Comparison of ENCODE assay signal across 21 mouse cellular contexts in genomic region chr2:75455481-75455880, GRCm38 (mm10).
"Had no signal": no experiment of that assay in that cellular context is flagged by ENCODE, and none has a peak within 500 bp of the region (broad histone marks: within the 10 kb centered on the region; RNA-seq: fewer than 3 reads in every experiment).

No protein-coding gene starts in this region.

- H3K4me2 ChIP-seq: intestine, embryonic 15.5 days; kidney, embryonic 15.5 days; limb, embryonic 13.5 days; lung, embryonic 14.5 days; midbrain, embryonic 12.5 days; midbrain, embryonic 15.5 days; neural tube, embryonic 13.5 days; stomach, embryonic 15.5 days had no signal

- H3K4me3 ChIP-seq: intestine, embryonic 15.5 days; kidney, embryonic 15.5 days; limb, embryonic 10.5 days; limb, embryonic 13.5 days; megakaryocyte, embryonic 14.5 days; midbrain, embryonic 12.5 days; midbrain, embryonic 15.5 days; myocyte; neural tube, embryonic 13.5 days; stomach, embryonic 15.5 days had no signal

- H3K27me3 ChIP-seq: intestine, embryonic 15.5 days; kidney, embryonic 15.5 days; megakaryocyte, embryonic 14.5 days; midbrain, embryonic 12.5 days; midbrain, embryonic 15.5 days; neural tube, embryonic 13.5 days; stomach, embryonic 15.5 days had no signal

- H3K9ac ChIP-seq: intestine, embryonic 15.5 days; kidney, embryonic 15.5 days; limb, embryonic 13.5 days; lung, embryonic 14.5 days; midbrain, embryonic 12.5 days; midbrain, embryonic 15.5 days; neural tube, embryonic 13.5 days; stomach, embryonic 15.5 days had no signal

- ATAC-seq: intestine, embryonic 15.5 days; lung, postnatal 0 days; midbrain, embryonic 15.5 days had no signal

- H3K9me3 ChIP-seq: intestine, embryonic 15.5 days; kidney, embryonic 15.5 days; limb, embryonic 10.5 days; limb, embryonic 13.5 days; megakaryocyte, embryonic 14.5 days; midbrain, embryonic 12.5 days; midbrain, embryonic 15.5 days; neural tube, embryonic 13.5 days; stomach, embryonic 15.5 days had no signal

- DNase-seq: kidney, adult 11 months; kidney, adult 8-10 months; kidney, postnatal 14 days; kidney, postnatal 4 days; lung, embryonic 14.5 days; retina, postnatal 1 day; right cerebral cortex, postnatal 25 days; spleen, adult 18-20 months; thymus, postnatal 25 days had no signal

- H3K27ac ChIP-seq: intestine, embryonic 15.5 days; kidney, embryonic 15.5 days; limb, embryonic 13.5 days; macrophage; midbrain, embryonic 12.5 days; midbrain, embryonic 15.5 days; neural tube, embryonic 13.5 days; stomach, embryonic 15.5 days had no signal

- H3K36me3 ChIP-seq: intestine, embryonic 15.5 days; kidney, embryonic 15.5 days; limb, embryonic 10.5 days; limb, embryonic 13.5 days; midbrain, embryonic 12.5 days; midbrain, embryonic 15.5 days; neural tube, embryonic 13.5 days; stomach, embryonic 15.5 days had no signal

- H3K4me1 ChIP-seq: intestine, embryonic 15.5 days; kidney, embryonic 15.5 days; megakaryocyte, embryonic 14.5 days; midbrain, embryonic 12.5 days; midbrain, embryonic 15.5 days; stomach, embryonic 15.5 days had no signal
